Mouse (Mus musculus) midbrain, embryonic 14.5 days (tissue): ENCODE measurements at regions not wholly inside any gene's neighbourhood (a gene's known extent, or its start where the extent isn't known, plus 50 kb on each side); places are given as distances from the start of the nearest gene placed in this dataset.

Experiments
- ATAC-seq: fragments of 200-750 bp; cut with Nextera tagmentation; 2 replicates; pipeline ENCODE4 v1.8.0; 2017; ENCODE audit warnings: moderate number of reproducible peaks, moderate library complexity; ENCODE audit not compliant: low FRiP score, low TSS enrichment
- DNase-seq: peaks from one replicate; pipeline ENCODE4 v3.0.0-alpha.2; 2015
- H3K27ac ChIP-seq: fragments of 300-500 bp; sonication (generic); replicated peaks from 2 replicates; pipeline ENCODE4 v1.5.1; 2014; ENCODE audit warnings: mild to moderate bottlenecking, low read depth, low read length, moderate library complexity
- H3K27me3 ChIP-seq: fragments of 300-500 bp; sonication (generic); 2 replicates; pipeline ENCODE4 v1.6.1; 2014; ENCODE audit warnings: low read length, control low read depth, mixed read lengths; ENCODE audit not compliant: control insufficient read depth, insufficient read depth
- H3K36me3 ChIP-seq: fragments of 300-500 bp; sonication (generic); 2 replicates; pipeline ENCODE4 v1.6.1; 2014; ENCODE audit warnings: low read length, control low read depth; ENCODE audit not compliant: control insufficient read depth, insufficient read depth
- H3K4me1 ChIP-seq: fragments of 300-500 bp; sonication (generic); 2 replicates; pipeline ENCODE4 v1.6.1; 2014; ENCODE audit warnings: mild to moderate bottlenecking, antibody characterized with exemption, low read length, control low read depth; ENCODE audit not compliant: control insufficient read depth, insufficient read depth
- H3K4me2 ChIP-seq: fragments of 300-500 bp; sonication (generic); 2 replicates; pipeline ENCODE4 v1.6.1; 2014; ENCODE audit warnings: mild to moderate bottlenecking, low read length, moderate library complexity
- H3K4me3 ChIP-seq: fragments of 300-500 bp; sonication (generic); replicated peaks from 2 replicates; pipeline ENCODE4 v1.5.1; 2014; ENCODE audit warnings: low read depth, low read length
- H3K9ac ChIP-seq: fragments of 300-500 bp; sonication (generic); replicated peaks from 2 replicates; pipeline ENCODE4 v1.6.1; 2014; ENCODE audit warnings: mild to moderate bottlenecking, low read length, moderate library complexity
- H3K9me3 ChIP-seq: fragments of 300-500 bp; sonication (generic); 2 replicates; pipeline ENCODE4 v1.6.1; 2016; ENCODE audit warnings: low read length, control low read depth, mixed read lengths; ENCODE audit not compliant: control insufficient read depth
- WGBS: fragments of 180-500 bp; shearing (Covaris S2); extraction: QIAGEN DNeasy Blood & Tissue Kit; methylation state at CpG from one replicate; pipeline ENCODE4 v1.1.7; 2014; 5-methylcytosine and 5-hydroxymethylcytosine counted together

GRCm38 (mm10) chr4:20988474-20988873 is 697.3 kb downstream of the Prdm13 start:
- H3K36me3 ChIP-seq = no peaks in the 10 kb centered on the region
- no peak overlapping the region for H3K9ac ChIP-seq
- no peak for ATAC-seq
- DNase-seq = no peak
- H3K4me2 ChIP-seq = no peak overlapping the region
- no peak overlapping the region for H3K27ac ChIP-seq
- no peaks in the 10 kb centered on the region for H3K9me3 ChIP-seq
- WGBS = 39% methylated on average over 1 of the region's 1 CpGs
- no peak overlapping the region for H3K4me3 ChIP-seq
- H3K4me1 ChIP-seq = no peaks in the 10 kb centered on the region
- H3K27me3 ChIP-seq = no peaks in the 10 kb centered on the region

- Histone ChIP-seq H3K27ac (no peak overlapping the region), H3K27me3 (no peaks in the 10 kb centered on the region), H3K4me2 (no peak overlapping the region), H3K36me3 (no peaks in the 10 kb centered on the region), H3K4me1 (no peaks in the 10 kb centered on the region), H3K4me3 (no peak overlapping the region), H3K9me3 (0 out of 2 replicates have a peak, but pooled peaks cover 4% of the 10 kb centered on the region), H3K9ac (no peak overlapping the region)
- no peak for ATAC-seq
- WGBS = 96% methylated on average over 1 of the region's 1 CpGs
- DNase-seq = no peak
Observed at GRCm38 (mm10) chr4:20973428-20973827, 712.3 kb downstream of the Prdm13 start.

GRCm38 (mm10) chr4:20972136-20972875 is 713.5 kb downstream of the Prdm13 start:
- no peak overlapping the region for H3K4me2 ChIP-seq
- H3K4me1 ChIP-seq = no peaks in the 10 kb centered on the region
- H3K27me3 ChIP-seq = no peaks in the 10 kb centered on the region
- H3K4me3 ChIP-seq = no peak overlapping the region
- H3K27ac ChIP-seq = no peak overlapping the region
- DNase-seq = no peak
- H3K36me3 ChIP-seq = no peaks in the 10 kb centered on the region
- no peak for ATAC-seq
- 0 out of 2 replicates have a peak, but pooled peaks cover 4% of the 10 kb centered on the region for H3K9me3 ChIP-seq
- WGBS = 89% methylated on average over 7 of the region's 7 CpGs
- no peak overlapping the region for H3K9ac ChIP-seq

GRCm38 (mm10) chr4:20949696-20950095 is 736.1 kb downstream of the Prdm13 start:
- 67% methylated on average over 2 of the region's 2 CpGs for WGBS
- no peak overlapping the region for H3K4me2 ChIP-seq
- H3K27ac ChIP-seq = peak overlapping the region; percentile 57; the same call in 1 of the 2 replicates
- no peak overlapping the region for H3K4me3 ChIP-seq
- no peak overlapping the region for H3K9ac ChIP-seq
- H3K9me3 ChIP-seq = no peaks in the 10 kb centered on the region
- no peaks in the 10 kb centered on the region for H3K27me3 ChIP-seq
- peak; percentile 7 for DNase-seq
- H3K36me3 ChIP-seq = no peaks in the 10 kb centered on the region
- ATAC-seq = no peak
- no peaks in the 10 kb centered on the region for H3K4me1 ChIP-seq
